Mouse (Mus musculus) small intestine, adult 2 months (tissue): ENCODE results near the gene Hsf2bp. TPM values are rescaled to one million over a fixed set of nuclear protein-coding genes. Genes with fewer than 3 reads are reported as not detected.
A peak's percentile ranks its signal among the peaks of the same experiment; 100 is the strongest.

Experiments
- H3K27ac ChIP-seq: fragments of 200-500 bp; 2 replicates; pipeline ENCODE4 v1.5.1; 2012; ENCODE audit warnings: low read depth, low read length, control low read depth, inconsistent platforms; ENCODE audit not compliant: insufficient read depth
- H3K27me3 ChIP-seq: fragments of 200-500 bp; 2 replicates; pipeline ENCODE4 v1.6.1; 2012; ENCODE audit warnings: mild to moderate bottlenecking, moderate library complexity, low read length, inconsistent platforms; ENCODE audit not compliant: control insufficient read depth, insufficient read depth
- H3K36me3 ChIP-seq: fragments of 200-500 bp; 2 replicates; pipeline ENCODE4 v1.6.1; 2012; ENCODE audit warnings: mild to moderate bottlenecking, low read length, control low read depth, inconsistent platforms; ENCODE audit not compliant: control insufficient read depth, insufficient read depth
- H3K4me1 ChIP-seq: fragments of 200-500 bp; 2 replicates; pipeline ENCODE4 v1.6.1; 2012; ENCODE audit warnings: low read length, inconsistent platforms, mixed read lengths; ENCODE audit not compliant: control insufficient read depth, insufficient read depth, insufficient read length
- H3K4me3 ChIP-seq: fragments of 200-500 bp; 2 replicates; pipeline ENCODE4 v1.5.1; 2012; ENCODE audit warnings: low read depth, mild to moderate bottlenecking, control low read depth, inconsistent platforms, low read length, moderate library complexity
- CTCF ChIP-seq: fragments of 200-500 bp; IDR thresholded peaks from 2 replicates; pipeline ENCODE4 v1.5.1; 2012; ENCODE audit warnings: low read depth, mild to moderate bottlenecking, control low read depth, inconsistent platforms, low read length, moderate library complexity, mixed read lengths; ENCODE audit not compliant: insufficient replicate concordance, insufficient read length; ENCODE audit errors: extremely low read depth
- POLR2A ChIP-seq: fragments of 200-500 bp; IDR thresholded peaks from 2 replicates; pipeline ENCODE4 v1.6.1; 2012; ENCODE audit warnings: low read depth, mild to moderate bottlenecking, control low read depth, inconsistent platforms, low read length, moderate library complexity
- WGBS: fragments of 180-500 bp; shearing (Covaris S2); methylation state at CpG from one replicate; pipeline ENCODE4 v1.1.7; 2018; 5-methylcytosine and 5-hydroxymethylcytosine counted together
- polyA plus RNA-seq: library from polyadenylated mRNA; depleted of rRNA; stranded (reverse); fragments of >200 nt; gene quantifications from 2 replicates; pipeline ENCODE4 v1.2.3, GENCODE M21; 2012

Hsf2bp gene
- polyA plus RNA-seq, 1 experiment = 0.14 TPM

GRCm38 (mm10) chr17:31940607-31941006, 95.5 kb downstream of the Hsf2bp start:
- TF ChIP-seq POLR2A (no peak), CTCF (no peak)
- H3K27me3 ChIP-seq = no peaks in the 10 kb centered on the region
- no peak overlapping the region for H3K4me3 ChIP-seq
- H3K36me3 ChIP-seq = no peaks in the 10 kb centered on the region
- 37% methylated on average over 4 of the region's 4 CpGs for WGBS
- H3K4me1 ChIP-seq = peaks cover 5% of the 10 kb centered on the region; the same call in 1 of the 2 replicates
- no peak overlapping the region for H3K27ac ChIP-seq

- no peak for TF ChIP-seq CTCF
- TF ChIP-seq POLR2A = no peak
- Histone ChIP-seq H3K27me3 (no peaks in the 10 kb centered on the region), H3K4me1 (peaks cover 5% of the 10 kb centered on the region; the same call in 1 of the 2 replicates), H3K36me3 (no peaks in the 10 kb centered on the region), H3K4me3 (no peak overlapping the region), H3K27ac (no peak overlapping the region)
- 87% methylated on average over 16 of the region's 16 CpGs for WGBS
These were observed 96.7 kb downstream of the Hsf2bp start for GRCm38 (mm10) chr17:31939292-31940060.

- TF ChIP-seq POLR2A (no peak), CTCF (no peak)
- 81% methylated on average over 12 of the region's 12 CpGs for WGBS
- H3K27ac ChIP-seq = no peak overlapping the region
- H3K4me3 ChIP-seq = no peak overlapping the region
- no peaks in the 10 kb centered on the region for H3K36me3 ChIP-seq
- H3K4me1 ChIP-seq = peaks cover 3% of the 10 kb centered on the region; the same call in 1 of the 2 replicates
- H3K27me3 ChIP-seq = no peaks in the 10 kb centered on the region
These were observed 97.4 kb downstream of the Hsf2bp start for GRCm38 (mm10) chr17:31938539-31939260.

GRCm38 (mm10) chr17:31937141-31937554, 99.0 kb downstream of the Hsf2bp start:
- no peaks in the 10 kb centered on the region for H3K27me3 ChIP-seq
- H3K27ac ChIP-seq = no peak overlapping the region
- TF ChIP-seq CTCF (peak; percentile 45; the same call in 1 of the 2 replicates), POLR2A (no peak)
- no peak overlapping the region for H3K4me3 ChIP-seq
- H3K36me3 ChIP-seq = no peaks in the 10 kb centered on the region
- 26% methylated on average over 3 of the region's 3 CpGs for WGBS
- H3K4me1 ChIP-seq = peaks cover 3% of the 10 kb centered on the region; the same call in 1 of the 2 replicates

- no peaks in the 10 kb centered on the region for H3K36me3 ChIP-seq
- 78% methylated on average over 3 of the region's 3 CpGs for WGBS
- no peak overlapping the region for H3K27ac ChIP-seq
- no peaks in the 10 kb centered on the region for H3K27me3 ChIP-seq
- H3K4me3 ChIP-seq = no peak overlapping the region
- peaks cover 6% of the 10 kb centered on the region; the same call in 1 of the 2 replicates for H3K4me1 ChIP-seq
- TF ChIP-seq CTCF = no peak
These were observed 100.3 kb downstream of the Hsf2bp start for GRCm38 (mm10) chr17:31935841-31936240.

GRCm38 (mm10) chr17:31935091-31935830, 100.9 kb downstream of the Hsf2bp start:
- TF ChIP-seq POLR2A (no peak), CTCF (no peak)
- Histone ChIP-seq H3K36me3 (no peaks in the 10 kb centered on the region), H3K27ac (no peak overlapping the region), H3K4me3 (no peak overlapping the region), H3K4me1 (peaks cover 7% of the 10 kb centered on the region; the same call in 1 of the 2 replicates), H3K27me3 (no peaks in the 10 kb centered on the region)
- WGBS = 92% methylated on average over 6 of the region's 6 CpGs
